Mouse (Mus musculus) limb, embryonic 12.5 days (tissue): Measurements from ENCODE around the gene Fat4. TPM values are rescaled to one million over a fixed set of nuclear protein-coding genes. Genes with fewer than 3 reads are reported as not detected.

Source experiments
- ATAC-seq: fragments of 200-750 bp; cut with Nextera tagmentation; 2 replicates; pipeline ENCODE4 v1.8.0; 2017; ENCODE audit warnings: low read depth, moderate TSS enrichment; ENCODE audit not compliant: insufficient number of reproducible peaks, insufficient read depth, low FRiP score, low TSS enrichment
- H3K27ac ChIP-seq: fragments of 300-500 bp; sonication (generic); 2 replicates; pipeline ENCODE4 v1.5.1; 2016; ENCODE audit warnings: mild to moderate bottlenecking, moderate library complexity
- H3K27me3 ChIP-seq: fragments of 300-500 bp; sonication (generic); 2 replicates; pipeline ENCODE4 v1.6.1; 2016; ENCODE audit warnings: mild to moderate bottlenecking, moderate library complexity
- H3K36me3 ChIP-seq: fragments of 300-500 bp; sonication (generic); 2 replicates; pipeline ENCODE4 v1.6.1; 2016; ENCODE audit warnings: mild to moderate bottlenecking, moderate library complexity
- H3K4me1 ChIP-seq: fragments of 300-500 bp; sonication (generic); replicated peaks from 2 replicates; pipeline ENCODE4 v1.6.1; 2016
- H3K4me2 ChIP-seq: fragments of 300-500 bp; sonication (generic); 2 replicates; pipeline ENCODE4 v1.6.1; 2016; ENCODE audit warnings: mild to moderate bottlenecking, moderate library complexity
- H3K4me3 ChIP-seq: fragments of 300-500 bp; sonication (generic); replicated peaks from 2 replicates; pipeline ENCODE4 v1.5.1; 2016; ENCODE audit warnings: mild to moderate bottlenecking
- H3K9ac ChIP-seq: fragments of 300-500 bp; sonication (generic); replicated peaks from 2 replicates; pipeline ENCODE4 v1.6.1; 2016; ENCODE audit warnings: mild to moderate bottlenecking, moderate library complexity
- H3K9me3 ChIP-seq: fragments of 300-500 bp; sonication (generic); 2 replicates; pipeline ENCODE4 v1.6.1; 2016; ENCODE audit warnings: mild to moderate bottlenecking, moderate library complexity
- WGBS: fragments of 180-500 bp; shearing (Covaris S2); methylation state at CpG from one replicate; pipeline ENCODE4 v1.1.7; 2016; 5-methylcytosine and 5-hydroxymethylcytosine counted together
- polyA plus RNA-seq: library from polyadenylated mRNA; unstranded; fragments of >200 nt; fragmentation: Nextera tagmentation; extraction: Ambion mirVana; gene quantifications from 2 replicates; pipeline ENCODE4 v1.2.1, GENCODE M21; 2016

Fat4 gene
- polyA plus RNA-seq, 1 experiment from 2014 or later = 15.5 TPM

- Histone ChIP-seq H3K27ac (0 out of 2 replicates have a peak overlapping the region, but pooled peaks have one; percentile 13), H3K27me3 (no peaks in the 10 kb centered on the region), H3K4me2 (no peak overlapping the region), H3K4me1 (peaks cover 39% of the 10 kb centered on the region), H3K36me3 (no peaks in the 10 kb centered on the region), H3K9me3 (no peaks in the 10 kb centered on the region), H3K4me3 (no peak overlapping the region), H3K9ac (no peak overlapping the region)
- WGBS = 43% methylated on average over 7 of the region's 7 CpGs
- 0 out of 2 replicates have a peak, but pooled peaks have one; percentile 37 for ATAC-seq
These were observed 48.0 kb downstream of the Fat4 start for GRCm38 (mm10) chr3:38934780-38935179.

DNA sequence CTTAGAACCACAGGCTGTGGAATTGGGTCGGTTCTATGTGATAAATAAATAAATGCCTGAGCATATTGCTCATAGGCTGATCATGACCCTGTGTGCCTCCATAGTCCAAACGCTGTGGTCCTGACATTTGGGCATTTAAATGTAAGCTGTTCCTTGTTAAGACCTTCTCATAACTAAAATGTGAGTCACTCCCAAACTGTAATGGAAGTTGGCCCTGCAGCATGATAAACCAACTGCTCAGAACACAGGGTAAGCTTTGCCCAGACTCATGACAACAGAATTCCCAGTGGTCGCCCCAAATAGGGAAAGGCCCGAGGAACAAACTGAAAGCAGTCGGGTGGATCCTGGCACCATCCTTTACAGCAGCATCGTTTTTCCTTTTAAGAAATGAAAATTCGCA, 49.7 kb downstream of the Fat4 start:
- peaks cover 39% of the 10 kb centered on the region for H3K4me1 ChIP-seq
- no peak overlapping the region for H3K4me2 ChIP-seq
- 81% methylated on average over 7 of the region's 7 CpGs for WGBS
- no peak overlapping the region for H3K4me3 ChIP-seq
- no peak overlapping the region for H3K27ac ChIP-seq
- no peak overlapping the region for H3K9ac ChIP-seq
- no peaks in the 10 kb centered on the region for H3K27me3 ChIP-seq
- peaks cover 9% of the 10 kb centered on the region; the same call in 1 of the 2 replicates for H3K36me3 ChIP-seq
- ATAC-seq = no peak
- no peaks in the 10 kb centered on the region for H3K9me3 ChIP-seq

- H3K4me2 ChIP-seq = no peak overlapping the region
- H3K4me3 ChIP-seq = no peak overlapping the region
- ATAC-seq = no peak
- H3K4me1 ChIP-seq = peaks cover 39% of the 10 kb centered on the region
- no peak overlapping the region for H3K9ac ChIP-seq
- no peak overlapping the region for H3K27ac ChIP-seq
- WGBS = 32% methylated on average over 8 of the region's 8 CpGs
- H3K36me3 ChIP-seq = peaks cover 16% of the 10 kb centered on the region; the same call in 1 of the 2 replicates
- H3K27me3 ChIP-seq = no peaks in the 10 kb centered on the region
- no peaks in the 10 kb centered on the region for H3K9me3 ChIP-seq
These were observed 50.4 kb downstream of the Fat4 start for GRCm38 (mm10) chr3:38937159-38937558.

DNA sequence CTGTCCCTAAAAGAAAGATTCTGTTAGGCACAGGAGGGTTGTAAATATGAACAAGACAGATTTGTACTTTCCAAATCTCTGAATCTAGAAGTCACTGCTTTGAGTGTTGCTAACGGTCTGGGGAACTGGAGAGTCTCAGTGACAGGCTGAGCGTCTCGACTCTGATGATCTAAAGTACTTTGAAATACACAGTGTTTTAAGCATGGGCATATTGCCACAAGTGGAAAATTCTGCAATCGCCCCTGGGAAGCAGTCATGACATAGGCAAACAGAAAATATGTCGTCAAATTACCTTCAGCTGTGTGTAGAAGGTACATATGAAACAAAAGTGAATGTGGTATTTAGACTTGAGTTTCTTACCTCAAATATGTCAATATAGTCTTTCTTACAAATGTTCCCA, 51.4 kb downstream of the Fat4 start:
- H3K9ac ChIP-seq = no peak overlapping the region
- H3K4me1 ChIP-seq = peaks cover 39% of the 10 kb centered on the region
- no peaks in the 10 kb centered on the region for H3K27me3 ChIP-seq
- no peak overlapping the region for H3K4me2 ChIP-seq
- no peak overlapping the region for H3K27ac ChIP-seq
- peaks cover 26% of the 10 kb centered on the region for H3K36me3 ChIP-seq
- 64% methylated on average over 5 of the region's 5 CpGs for WGBS
- no peaks in the 10 kb centered on the region for H3K9me3 ChIP-seq
- ATAC-seq = no peak
- no peak overlapping the region for H3K4me3 ChIP-seq

DNA sequence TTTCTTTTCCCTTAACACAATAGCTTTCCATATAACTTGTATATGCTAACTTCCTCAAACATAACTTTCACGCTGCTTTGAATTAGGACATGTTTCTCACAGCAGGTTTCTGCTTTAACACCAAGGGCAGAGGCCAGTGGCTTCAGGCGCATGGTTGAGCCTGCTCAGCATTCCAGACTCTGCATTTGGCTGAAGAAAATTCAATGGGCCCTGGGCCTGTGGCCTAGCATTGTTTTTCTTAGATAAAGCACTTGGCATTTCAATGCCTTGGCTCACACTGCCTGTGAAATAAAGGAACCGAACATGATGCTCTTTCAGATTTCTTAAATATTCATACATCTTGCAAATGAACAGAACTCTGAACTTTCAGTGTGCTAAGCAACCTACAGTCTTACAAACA, 52.8 kb downstream of the Fat4 start:
- Histone ChIP-seq H3K4me2 (no peak overlapping the region), H3K4me1 (peaks cover 32% of the 10 kb centered on the region), H3K27ac (no peak overlapping the region), H3K9me3 (no peaks in the 10 kb centered on the region), H3K4me3 (no peak overlapping the region), H3K27me3 (no peaks in the 10 kb centered on the region), H3K9ac (no peak overlapping the region), H3K36me3 (peaks cover 34% of the 10 kb centered on the region)
- WGBS = 59% methylated on average over 3 of the region's 3 CpGs
- no peak for ATAC-seq

DNA sequence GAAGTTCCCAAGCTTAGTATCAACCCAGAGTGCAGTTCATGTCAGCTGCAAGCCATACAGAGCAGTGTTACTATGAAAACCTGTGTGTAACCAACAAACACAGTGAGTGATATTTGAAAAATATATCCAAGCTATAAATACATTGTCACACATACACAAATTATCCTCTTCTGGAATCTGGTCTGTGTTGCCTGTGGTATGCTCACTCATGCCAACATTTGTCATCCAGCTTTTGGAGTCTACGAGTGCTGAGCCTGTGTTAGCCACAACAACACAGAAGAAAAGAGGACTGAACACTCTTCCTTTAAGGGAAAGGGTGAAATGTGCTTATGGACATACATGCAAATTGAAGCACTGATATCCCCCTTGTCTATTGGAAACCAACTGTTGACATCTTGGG, 53.6 kb downstream of the Fat4 start:
- Histone ChIP-seq H3K36me3 (peaks cover 37% of the 10 kb centered on the region), H3K4me2 (no peak overlapping the region), H3K27ac (no peak overlapping the region), H3K4me1 (peaks cover 29% of the 10 kb centered on the region), H3K9me3 (no peaks in the 10 kb centered on the region), H3K27me3 (no peaks in the 10 kb centered on the region), H3K9ac (no peak overlapping the region), H3K4me3 (no peak overlapping the region)
- ATAC-seq = no peak
- 86% methylated on average over 1 of the region's 1 CpGs for WGBS

DNA sequence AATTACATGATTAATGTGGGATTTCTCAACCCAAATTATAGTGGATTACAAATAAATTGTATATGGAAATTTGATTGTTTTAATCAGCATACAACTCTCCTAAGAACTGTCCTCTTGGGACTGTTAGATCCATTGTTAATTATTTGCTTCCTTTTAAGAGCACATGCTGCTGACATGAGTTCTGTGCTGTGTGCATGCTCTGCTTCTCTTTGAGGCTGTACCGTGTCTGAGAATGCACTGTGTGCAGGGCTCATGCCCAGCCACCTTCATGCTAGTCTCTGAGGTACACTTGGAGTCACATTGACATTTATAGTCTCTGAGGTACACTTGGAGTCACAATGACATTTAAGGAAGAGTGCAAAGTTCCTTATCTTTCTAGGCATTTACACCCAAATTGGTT, 58.4 kb downstream of the Fat4 start:
- no peak overlapping the region for H3K27ac ChIP-seq
- no peak overlapping the region for H3K4me3 ChIP-seq
- no peaks in the 10 kb centered on the region for H3K9me3 ChIP-seq
- WGBS = 80% methylated on average over 1 of the region's 1 CpGs
- H3K4me1 ChIP-seq = 0 out of 2 replicates have a peak, but pooled peaks cover 3% of the 10 kb centered on the region
- no peak overlapping the region for H3K9ac ChIP-seq
- H3K4me2 ChIP-seq = no peak overlapping the region
- peaks cover 68% of the 10 kb centered on the region for H3K36me3 ChIP-seq
- no peak for ATAC-seq
- no peaks in the 10 kb centered on the region for H3K27me3 ChIP-seq

DNA sequence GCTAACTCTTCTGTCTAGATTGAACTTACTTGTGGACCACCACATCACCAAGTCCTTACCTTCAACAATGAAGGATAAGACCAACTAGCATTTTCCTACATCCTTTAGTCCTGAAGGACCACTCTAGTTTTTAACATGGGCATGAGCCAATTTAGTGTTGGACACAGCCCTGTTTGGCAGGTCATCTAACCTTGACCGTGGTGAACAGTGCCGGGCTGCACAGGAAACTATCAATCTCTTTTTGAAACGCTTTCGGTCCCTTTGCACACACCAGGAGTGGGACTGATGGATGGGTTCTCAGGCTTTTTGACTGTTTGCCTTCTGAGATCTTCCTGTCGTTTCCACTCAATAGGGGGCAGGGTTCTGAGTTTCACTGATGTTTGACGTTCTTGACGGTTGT, 61.0 kb downstream of the Fat4 start:
- H3K36me3 ChIP-seq = peaks cover 67% of the 10 kb centered on the region
- H3K4me3 ChIP-seq = no peak overlapping the region
- 0 out of 2 replicates have a peak, but pooled peaks cover 3% of the 10 kb centered on the region for H3K4me1 ChIP-seq
- ATAC-seq = no peak
- H3K27me3 ChIP-seq = no peaks in the 10 kb centered on the region
- H3K9ac ChIP-seq = no peak overlapping the region
- H3K4me2 ChIP-seq = no peak overlapping the region
- 77% methylated on average over 7 of the region's 7 CpGs for WGBS
- H3K9me3 ChIP-seq = no peaks in the 10 kb centered on the region
- H3K27ac ChIP-seq = no peak overlapping the region

GRCm38 (mm10) chr3:38952602-38953001, 65.9 kb downstream of the Fat4 start:
- Histone ChIP-seq H3K4me3 (no peak overlapping the region), H3K9me3 (no peaks in the 10 kb centered on the region), H3K27ac (no peak overlapping the region), H3K4me2 (no peak overlapping the region), H3K36me3 (peaks cover 73% of the 10 kb centered on the region), H3K4me1 (peaks cover 8% of the 10 kb centered on the region), H3K27me3 (no peaks in the 10 kb centered on the region), H3K9ac (no peak overlapping the region)
- no peak for ATAC-seq
- WGBS = 80% methylated on average over 3 of the region's 3 CpGs

- ATAC-seq = no peak
- WGBS = 57% methylated on average over 3 of the region's 3 CpGs
- Histone ChIP-seq H3K36me3 (peaks cover 75% of the 10 kb centered on the region), H3K27me3 (no peaks in the 10 kb centered on the region), H3K9ac (no peak overlapping the region), H3K27ac (no peak overlapping the region), H3K4me2 (no peak overlapping the region), H3K9me3 (no peaks in the 10 kb centered on the region), H3K4me3 (no peak overlapping the region), H3K4me1 (peaks cover 8% of the 10 kb centered on the region)
These were observed 67.5 kb downstream of the Fat4 start for GRCm38 (mm10) chr3:38954196-38954595.

DNA sequence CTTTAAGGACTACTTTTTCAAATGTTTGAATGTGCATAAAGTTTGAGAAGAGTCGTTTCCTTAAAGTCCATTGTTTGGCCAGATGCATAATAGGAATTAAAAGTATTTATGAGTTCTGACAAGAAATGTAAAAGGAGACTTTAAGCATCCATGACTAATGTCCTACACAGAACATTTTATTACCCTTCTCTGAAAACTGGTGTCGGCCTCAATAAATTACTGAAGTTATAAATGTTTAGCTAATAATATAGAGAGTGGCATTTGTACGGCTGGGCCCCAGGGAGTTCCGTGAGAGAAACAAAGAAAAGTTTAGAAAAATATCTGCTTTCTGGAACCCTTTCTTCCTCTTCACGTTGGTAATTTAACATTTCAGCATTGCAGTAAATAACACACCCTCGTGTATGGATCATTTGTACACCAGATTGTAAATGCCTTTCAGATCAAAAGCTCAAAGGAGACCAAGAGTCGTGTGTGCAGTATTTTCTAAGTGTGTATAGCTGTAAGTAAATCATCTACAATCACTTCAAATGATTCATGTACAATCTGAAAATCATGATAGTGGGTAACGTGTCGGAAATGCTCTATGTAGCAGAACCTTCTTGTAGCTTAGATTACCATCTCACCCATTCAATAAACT, 69.4 kb downstream of the Fat4 start:
- no peak overlapping the region for H3K9ac ChIP-seq
- peaks cover 72% of the 10 kb centered on the region for H3K36me3 ChIP-seq
- H3K4me3 ChIP-seq = no peak overlapping the region
- no peaks in the 10 kb centered on the region for H3K27me3 ChIP-seq
- H3K4me2 ChIP-seq = no peak overlapping the region
- WGBS = 38% methylated on average over 9 of the region's 9 CpGs
- H3K4me1 ChIP-seq = peaks cover 8% of the 10 kb centered on the region
- H3K27ac ChIP-seq = no peak overlapping the region
- no peaks in the 10 kb centered on the region for H3K9me3 ChIP-seq
- ATAC-seq = no peak

- 95% methylated on average over 11 of the region's 11 CpGs for WGBS
- ATAC-seq = no peak
- no peaks in the 10 kb centered on the region for H3K9me3 ChIP-seq
- no peaks in the 10 kb centered on the region for H3K27me3 ChIP-seq
- peaks cover 80% of the 10 kb centered on the region for H3K36me3 ChIP-seq
- H3K4me1 ChIP-seq = peaks cover 8% of the 10 kb centered on the region
- no peak overlapping the region for H3K4me2 ChIP-seq
- no peak overlapping the region for H3K27ac ChIP-seq
- H3K4me3 ChIP-seq = no peak overlapping the region
- H3K9ac ChIP-seq = no peak overlapping the region
These were observed 70.4 kb downstream of the Fat4 start for GRCm38 (mm10) chr3:38957186-38957585.
